In genomic region chr4:62669094-62670071, GRCm38 (mm10) we compare ENCODE assay signal across 9 mouse cellular contexts.
A peak's percentile ranks its signal among the peaks of the same experiment; 100 is the strongest.
DNase-seq lines count a peak whose midpoint lies in the region; ATAC-seq and TF ChIP-seq lines count a peak whose summit lies in the region.
"Had no signal": no experiment of that assay in that cellular context is flagged by ENCODE, and none has a peak within 500 bp of the region (broad histone marks: within the 10 kb centered on the region; RNA-seq: fewer than 3 reads in every experiment).

No protein-coding gene starts in this region.

- intact Hi-C loops in gastrocnemius, adult 2 months (cut with DNase I), result no loop called here
- intact Hi-C loops in heart, postnatal 14 days (cut with DNase I), result no loop called here

- H3K4me3 ChIP-seq in gastrocnemius, adult 2 months, result no peak overlapping the region
- H3K4me3 ChIP-seq in thymus, adult 2 months (ENCODE audit: control insufficient read depth, insufficient read depth, low read length), result no peak overlapping the region
- H3K4me3 ChIP-seq: limb, embryonic 12.5 days had no signal

- TF ChIP-seq POLR2A in thymus, adult 2 months (IDR thresholded peaks at IDR 0.05; ENCODE audit: control insufficient read depth, extremely low read depth, insufficient read depth, low read length, poor library complexity), result no peak

- DNase-seq in gastrocnemius, adult 2 months, result peak; percentile 50
- no peak for DNase-seq in gastrocnemius, adult 18-20 months (ENCODE audit: low spot score)
- DNase-seq in cerebellum, adult 11 months, result peak; percentile 72
- DNase-seq in heart, postnatal 14 days, result peak; percentile 68 to 78
- peak; percentile 48 for DNase-seq in lung, postnatal 14 days
- DNase-seq in urinary bladder, adult 2 months (ENCODE audit: low spot score), result no peak
- no peak for DNase-seq in thymus, adult 2 months

- H3K4me1 ChIP-seq in thymus, adult 2 months (replicated peaks; ENCODE audit: control insufficient read depth, insufficient read depth, low read length), result peaks cover 8% of the 10 kb centered on the region

- no peaks in the 10 kb centered on the region; the same call in 1 of the 2 replicates for H3K27me3 ChIP-seq in thymus, adult 2 months (ENCODE audit: control insufficient read depth, insufficient read depth, low read length)
- H3K27me3 ChIP-seq: limb, embryonic 12.5 days had no signal

- no peak for ATAC-seq in monocyte, adult 5-6 weeks (replicated peaks; ENCODE audit: insufficient number of reproducible peaks, low FRiP score, low TSS enrichment, poor library complexity, severe bottlenecking)

- 92% methylated on average over 13 of the region's 13 CpGs for WGBS in thymus, adult 2 months

- no peak for TF ChIP-seq CTCF in gastrocnemius, adult 2 months (IDR thresholded peaks at IDR 0.05)
- no peak for TF ChIP-seq CTCF in thymus, adult 2 months (IDR thresholded peaks at IDR 0.05; ENCODE audit: borderline replicate concordance, control insufficient read depth, extremely low read depth, insufficient read depth, low read length, poor library complexity)

- H3K36me3 ChIP-seq in thymus, adult 2 months (ENCODE audit: control insufficient read depth, insufficient read depth, low read length), result no peaks in the 10 kb centered on the region
- H3K36me3 ChIP-seq: limb, embryonic 12.5 days had no signal

- no peak overlapping the region for H3K27ac ChIP-seq in gastrocnemius, adult 2 months
- no peak overlapping the region for H3K27ac ChIP-seq in thymus, adult 2 months (ENCODE audit: control insufficient read depth, insufficient read depth, low read length)
- H3K27ac ChIP-seq: limb, embryonic 12.5 days had no signal

Comparison
In these comparisons a context has a peak if more than half of its experiments do, and no peak if none do; other contexts are left out.
1. DNase-seq: peak in gastrocnemius, adult 2 months (single experiment), cerebellum, adult 11 months (single experiment), heart, postnatal 14 days (2 of 2) and lung, postnatal 14 days (single experiment); none in gastrocnemius, adult 18-20 months (single experiment), urinary bladder, adult 2 months (single experiment) and thymus, adult 2 months (single experiment).